Mouse (Mus musculus) olfactory bulb, adult 2 months (tissue): ENCODE data around the gene Engase.

ENCODE experiments used
- CTCF ChIP-seq: fragments of 200-500 bp; IDR thresholded peaks from 2 replicates; pipeline ENCODE4 v1.5.1; 2012; ENCODE audit warnings: low read depth, mild to moderate bottlenecking, low read length, moderate library complexity; ENCODE audit not compliant: insufficient read depth
- POLR2A ChIP-seq: fragments of 200-500 bp; IDR thresholded peaks from 2 replicates; pipeline ENCODE4 v1.6.1; 2012; ENCODE audit warnings: mild to moderate bottlenecking, low read depth, low read length, moderate library complexity; ENCODE audit not compliant: insufficient read depth

DNA sequence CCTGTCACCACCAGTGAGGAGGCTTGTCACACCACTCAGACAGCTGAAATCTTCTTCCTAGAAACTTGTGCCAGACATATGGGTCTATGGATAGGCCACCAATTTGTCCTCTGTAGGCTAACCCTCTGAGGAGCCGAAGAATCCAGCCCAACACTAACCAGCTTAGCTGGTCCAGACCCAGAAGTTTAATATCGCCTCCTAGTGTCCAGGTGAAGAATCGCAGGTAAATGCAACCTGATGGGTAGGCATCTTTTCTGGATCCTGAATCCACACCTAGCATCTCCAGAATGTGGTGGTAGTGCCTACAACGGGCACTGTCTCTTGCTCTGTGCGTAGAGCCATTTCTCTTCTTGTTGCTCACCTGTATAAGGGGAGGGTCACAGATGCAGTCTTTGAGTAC, 43.6 kb downstream of the Engase start:
- TF ChIP-seq POLR2A = no peak
- TF ChIP-seq CTCF = no peak
